Mouse (Mus musculus) liver, embryonic 11.5 days (tissue): ENCODE measurements around the gene Mapkap1. TPM values are rescaled to one million over a fixed set of nuclear protein-coding genes. Genes with fewer than 3 reads are reported as not detected.

Experiments used
- ATAC-seq: fragments of 200-750 bp; cut with Nextera tagmentation; replicated peaks from 2 replicates; pipeline ENCODE4 v1.8.0; 2017; ENCODE audit warnings: moderate number of reproducible peaks, mild to moderate bottlenecking, moderate TSS enrichment, moderate library complexity; ENCODE audit not compliant: low FRiP score
- DNase-seq: peaks from one replicate; pipeline ENCODE4 v3.0.0-alpha.2; 2017; ENCODE audit warnings: low spot score
- H3K27ac ChIP-seq: fragments of 300-500 bp; sonication (generic); 2 replicates; pipeline ENCODE4 v1.5.1; 2014; ENCODE audit warnings: mild to moderate bottlenecking, low read depth, low read length, control low read depth
- H3K27me3 ChIP-seq: fragments of 300-500 bp; sonication (generic); replicated peaks from 2 replicates; pipeline ENCODE4 v1.6.1; 2014; ENCODE audit warnings: low read length, mixed read lengths; ENCODE audit not compliant: control insufficient read depth, insufficient read depth
- H3K36me3 ChIP-seq: fragments of 300-500 bp; sonication (generic); 2 replicates; pipeline ENCODE4 v1.6.1; 2014; ENCODE audit warnings: mild to moderate bottlenecking, low read length, moderate library complexity, mixed read lengths; ENCODE audit not compliant: control insufficient read depth, insufficient read depth
- H3K4me1 ChIP-seq: fragments of 300-500 bp; sonication (generic); replicated peaks from 2 replicates; pipeline ENCODE4 v1.6.1; 2014; ENCODE audit warnings: low read length, mixed read lengths; ENCODE audit not compliant: control insufficient read depth, insufficient read depth
- H3K4me2 ChIP-seq: fragments of 300-500 bp; sonication (generic); 2 replicates; pipeline ENCODE4 v1.6.1; 2014; ENCODE audit warnings: mild to moderate bottlenecking, control low read depth, moderate library complexity
- H3K4me3 ChIP-seq: fragments of 300-500 bp; sonication (generic); 2 replicates; pipeline ENCODE4 v1.5.1; 2014; ENCODE audit warnings: low read depth, low read length, control low read depth
- H3K9ac ChIP-seq: fragments of 300-500 bp; sonication (generic); 2 replicates; pipeline ENCODE4 v1.6.1; 2014; ENCODE audit warnings: low read depth, low read length, control low read depth
- H3K9me3 ChIP-seq: fragments of 300-500 bp; sonication (generic); 2 replicates; pipeline ENCODE4 v1.6.1; 2016; ENCODE audit warnings: low read length, inconsistent platforms, mixed read lengths; ENCODE audit not compliant: control insufficient read depth
- WGBS: fragments of 180-500 bp; shearing (Covaris S2); extraction: QIAGEN DNeasy Blood & Tissue Kit; methylation state at CpG from one replicate; pipeline ENCODE4 v1.1.7; 2014; 5-methylcytosine and 5-hydroxymethylcytosine counted together
- polyA plus RNA-seq: library from polyadenylated mRNA; unstranded; fragments of >200 nt; fragmentation: Nextera tagmentation; extraction: Ambion mirVana; gene quantifications from 2 replicates; pipeline ENCODE4 v1.2.1, GENCODE M21; 2014

The Mapkap1 gene
- polyA plus RNA-seq, 1 experiment from 2014 or later: 62.4 TPM

GRCm38 (mm10) chr2:34645851-34646540 is 239.4 kb downstream of the Mapkap1 start:
- Histone ChIP-seq H3K27ac (no peak overlapping the region), H3K27me3 (no peaks in the 10 kb centered on the region), H3K36me3 (no peaks in the 10 kb centered on the region), H3K4me1 (peaks cover 4% of the 10 kb centered on the region; the same call in 1 of the 2 replicates), H3K9ac (peak overlapping the region; percentile 54), H3K9me3 (no peaks in the 10 kb centered on the region), H3K4me2 (peak overlapping the region; percentile 89), H3K4me3 (peak overlapping the region; percentile 53)
- 9% methylated on average over 21 of the region's 21 CpGs for WGBS
- peak; percentile 88 for DNase-seq
- ATAC-seq: peak; percentile 98

- DNase-seq (no peak), ATAC-seq (no peak)
- Histone ChIP-seq H3K36me3 (no peaks in the 10 kb centered on the region), H3K27me3 (no peaks in the 10 kb centered on the region), H3K4me3 (peak overlapping the region; percentile 53), H3K4me1 (peaks cover 4% of the 10 kb centered on the region; the same call in 1 of the 2 replicates), H3K27ac (no peak overlapping the region), H3K9ac (no peak overlapping the region), H3K9me3 (no peaks in the 10 kb centered on the region), H3K4me2 (peak overlapping the region; percentile 89)
- WGBS: 8% methylated on average over 5 of the region's 5 CpGs
These were observed 239.9 kb downstream of the Mapkap1 start for GRCm38 (mm10) chr2:34646541-34646865.

- Histone ChIP-seq H3K9ac (no peak overlapping the region), H3K27ac (no peak overlapping the region), H3K4me1 (peaks cover 4% of the 10 kb centered on the region; the same call in 1 of the 2 replicates), H3K27me3 (no peaks in the 10 kb centered on the region), H3K4me3 (no peak overlapping the region), H3K36me3 (no peaks in the 10 kb centered on the region), H3K4me2 (no peak overlapping the region), H3K9me3 (no peaks in the 10 kb centered on the region)
- no peak for ATAC-seq
- DNase-seq: no peak
- WGBS: 71% methylated on average over 11 of the region's 11 CpGs
These were observed 240.8 kb downstream of the Mapkap1 start for GRCm38 (mm10) chr2:34647410-34647809.

GRCm38 (mm10) chr2:34667820-34668219 is 261.2 kb downstream of the Mapkap1 start:
- Histone ChIP-seq H3K36me3 (no peaks in the 10 kb centered on the region), H3K27ac (no peak overlapping the region), H3K4me1 (peaks cover 5% of the 10 kb centered on the region; the same call in 1 of the 2 replicates), H3K27me3 (peaks cover 15% of the 10 kb centered on the region), H3K9me3 (no peaks in the 10 kb centered on the region), H3K9ac (no peak overlapping the region), H3K4me2 (no peak overlapping the region), H3K4me3 (no peak overlapping the region)
- WGBS: 46% methylated on average over 10 of the region's 10 CpGs
- DNase-seq (no peak), ATAC-seq (no peak)

GRCm38 (mm10) chr2:34668440-34669191 is 262.0 kb downstream of the Mapkap1 start:
- Histone ChIP-seq H3K9me3 (no peaks in the 10 kb centered on the region), H3K27ac (no peak overlapping the region), H3K27me3 (peaks cover 15% of the 10 kb centered on the region), H3K9ac (no peak overlapping the region), H3K4me3 (no peak overlapping the region), H3K4me2 (no peak overlapping the region), H3K36me3 (no peaks in the 10 kb centered on the region), H3K4me1 (peaks cover 5% of the 10 kb centered on the region; the same call in 1 of the 2 replicates)
- ATAC-seq: no peak
- DNase-seq: no peak
- 45% methylated on average over 17 of the region's 17 CpGs for WGBS

GRCm38 (mm10) chr2:34669203-34669746 is 262.7 kb downstream of the Mapkap1 start:
- Histone ChIP-seq H3K4me1 (peaks cover 5% of the 10 kb centered on the region; the same call in 1 of the 2 replicates), H3K4me3 (no peak overlapping the region), H3K36me3 (no peaks in the 10 kb centered on the region), H3K9ac (no peak overlapping the region), H3K4me2 (no peak overlapping the region), H3K9me3 (no peaks in the 10 kb centered on the region), H3K27me3 (peaks cover 15% of the 10 kb centered on the region), H3K27ac (no peak overlapping the region)
- no peak for DNase-seq
- WGBS: 55% methylated on average over 8 of the region's 8 CpGs
- no peak for ATAC-seq

GRCm38 (mm10) chr2:34670470-34670869 is 263.9 kb downstream of the Mapkap1 start:
- no peak overlapping the region for H3K27ac ChIP-seq
- no peak overlapping the region for H3K4me2 ChIP-seq
- DNase-seq (no peak), ATAC-seq (no peak)
- H3K9me3 ChIP-seq: no peaks in the 10 kb centered on the region
- no peak overlapping the region for H3K9ac ChIP-seq
- peaks cover 5% of the 10 kb centered on the region; the same call in 1 of the 2 replicates for H3K4me1 ChIP-seq
- WGBS: 74% methylated on average over 6 of the region's 6 CpGs
- H3K27me3 ChIP-seq: peaks cover 15% of the 10 kb centered on the region; the same call in 1 of the 2 replicates
- H3K4me3 ChIP-seq: no peak overlapping the region
- no peaks in the 10 kb centered on the region for H3K36me3 ChIP-seq

- WGBS: 31% methylated on average over 31 of the region's 31 CpGs
- H3K4me1 ChIP-seq: peaks cover 5% of the 10 kb centered on the region; the same call in 1 of the 2 replicates
- H3K27me3 ChIP-seq: peaks cover 12% of the 10 kb centered on the region; the same call in 1 of the 2 replicates
- H3K9ac ChIP-seq: peak overlapping the region; percentile 64
- no peak overlapping the region for H3K27ac ChIP-seq
- H3K36me3 ChIP-seq: peaks cover 4% of the 10 kb centered on the region; the same call in 1 of the 2 replicates
- ATAC-seq: peak; percentile 61
- H3K4me3 ChIP-seq: peak overlapping the region; percentile 50
- peak; percentile 65 for DNase-seq
- H3K4me2 ChIP-seq: peak overlapping the region; percentile 73
- H3K9me3 ChIP-seq: no peaks in the 10 kb centered on the region
These were observed 264.9 kb downstream of the Mapkap1 start for GRCm38 (mm10) chr2:34671385-34672026.
